Mouse (Mus musculus) forebrain, embryonic 15.5 days (tissue): ENCODE measurements around the gene Nol3. TPM values are rescaled to one million over a fixed set of nuclear protein-coding genes. Genes with fewer than 3 reads are reported as not detected.
A peak's percentile ranks its signal among the peaks of the same experiment; 100 is the strongest.

Experiments used
- ATAC-seq: fragments of 200-750 bp; cut with Nextera tagmentation; replicated peaks from 2 replicates; pipeline ENCODE4 v1.8.0; 2017; ENCODE audit warnings: mild to moderate bottlenecking, moderate TSS enrichment, moderate library complexity
- H3K27ac ChIP-seq: fragments of 300-500 bp; sonication (generic); replicated peaks from 2 replicates; pipeline ENCODE4 v1.5.1; 2015; ENCODE audit warnings: mild to moderate bottlenecking, inconsistent platforms
- H3K27me3 ChIP-seq: fragments of 300-500 bp; sonication (generic); 2 replicates; pipeline ENCODE4 v1.6.1; 2015; ENCODE audit warnings: inconsistent platforms
- H3K36me3 ChIP-seq: fragments of 300-500 bp; sonication (generic); 2 replicates; pipeline ENCODE4 v1.6.1; 2015; ENCODE audit warnings: mild to moderate bottlenecking, inconsistent platforms
- H3K4me1 ChIP-seq: fragments of 300-500 bp; sonication (generic); 2 replicates; pipeline ENCODE4 v1.6.1; 2015; ENCODE audit warnings: inconsistent platforms
- H3K4me2 ChIP-seq: fragments of 300-500 bp; sonication (generic); replicated peaks from 2 replicates; pipeline ENCODE4 v1.6.1; 2015; ENCODE audit warnings: mild to moderate bottlenecking, inconsistent platforms
- H3K4me3 ChIP-seq: fragments of 300-500 bp; sonication (generic); 2 replicates; pipeline ENCODE4 v1.5.1; 2015; ENCODE audit warnings: mild to moderate bottlenecking, inconsistent platforms
- H3K9ac ChIP-seq: fragments of 300-500 bp; sonication (generic); replicated peaks from 2 replicates; pipeline ENCODE4 v1.6.1; 2015; ENCODE audit warnings: mild to moderate bottlenecking, inconsistent platforms
- H3K9me3 ChIP-seq: fragments of 300-500 bp; sonication (generic); 2 replicates; pipeline ENCODE4 v1.6.1; 2016; ENCODE audit warnings: inconsistent platforms
- whole genome bisulfite sequencing: fragments of 180-500 bp; shearing (Covaris S2); methylation state at CpG from one replicate; pipeline ENCODE4 v1.1.7; 2015; ENCODE audit warnings: mixed read lengths; 5-methylcytosine and 5-hydroxymethylcytosine counted together
- microRNA counts: library from miRNA; unstranded; fragments of <30 nt; microRNA quantifications from one replicate; lab custom pipeline; 2016
- microRNA-seq: library from miRNA; unstranded; fragments of <30 nt; microRNA quantifications from one replicate; pipeline ENCODE4, GENCODE M21; 2016
- polyA plus RNA-seq: library from polyadenylated mRNA; unstranded; fragments of >200 nt; fragmentation: Nextera tagmentation; extraction: Ambion mirVana; gene quantifications from 2 replicates; pipeline ENCODE4 v1.2.1, GENCODE M21; 2015

Nol3 gene
- polyA plus RNA-seq, 1 experiment from 2014 or later, result 2.0 TPM

GRCm38 (mm10) chr8:105318662-105319190 lies 42.8 kb downstream of the Nol3 start:
- no peak overlapping the region for H3K27ac ChIP-seq
- ATAC-seq, result no peak
- no peaks in the 10 kb centered on the region for H3K9me3 ChIP-seq
- H3K4me3 ChIP-seq, result no peak overlapping the region
- peaks cover 34% of the 10 kb centered on the region; the same call in 1 of the 2 replicates for H3K36me3 ChIP-seq
- no peaks in the 10 kb centered on the region for H3K4me1 ChIP-seq
- WGBS, result 79% methylated on average over 11 of the region's 11 CpGs
- no peaks in the 10 kb centered on the region for H3K27me3 ChIP-seq
- H3K4me2 ChIP-seq, result no peak overlapping the region
- H3K9ac ChIP-seq, result no peak overlapping the region

GRCm38 (mm10) chr8:105323183-105323582 lies 47.2 kb downstream of the Nol3 start:
- Histone ChIP-seq H3K4me1 (peaks cover 19% of the 10 kb centered on the region), H3K27me3 (no peaks in the 10 kb centered on the region), H3K4me2 (no peak overlapping the region), H3K9ac (no peak overlapping the region), H3K27ac (no peak overlapping the region), H3K4me3 (no peak overlapping the region), H3K36me3 (peaks cover 12% of the 10 kb centered on the region), H3K9me3 (no peaks in the 10 kb centered on the region)
- 94% methylated on average over 4 of the region's 4 CpGs for WGBS
- ATAC-seq, result no peak

- ATAC-seq, result peak; percentile 63; the same call in 1 of the 2 replicates
- H3K4me2 ChIP-seq, result peak overlapping the region; percentile 79
- under 1% methylated on average over 12 of the region's 12 CpGs for WGBS
These were observed 49.7 kb downstream of the Nol3 start for GRCm38 (mm10) chr8:105325641-105326093.

GRCm38 (mm10) chr8:105326141-105326672 lies 50.3 kb downstream of the Nol3 start, which contains the start of the genes Lrrc29 and Tmem208:
TSS of gene Lrrc29 (minus strand) at chr8:105326278.
TSS of gene Tmem208 (plus strand) at chr8:105326354.
- WGBS, result 0% methylated on average over 36 of the region's 36 CpGs
- H3K27me3 ChIP-seq, result no peaks in the 10 kb centered on the region
- peak within 1 kb of the TSS; percentile 62 for H3K4me3 ChIP-seq
- H3K27ac ChIP-seq, result peak within 1 kb of the TSS; percentile 77
- H3K4me2 ChIP-seq, result peak within 1 kb of the TSS; percentile 79
- ATAC-seq, result peak; percentile 94
- H3K4me1 ChIP-seq, result peaks cover 19% of the 10 kb centered on the region
- H3K9ac ChIP-seq, result peak within 1 kb of the TSS; percentile 69
- H3K9me3 ChIP-seq, result no peaks in the 10 kb centered on the region
- H3K36me3 ChIP-seq, result peaks cover 38% of the 10 kb centered on the region

More at GRCm38 (mm10) chr8:105325641-105326093, 49.7 kb downstream of the Nol3 start:
- peak overlapping the region; percentile 62 for H3K4me3 ChIP-seq
- peaks cover 33% of the 10 kb centered on the region for H3K36me3 ChIP-seq
- H3K27ac ChIP-seq, result peak overlapping the region; percentile 41; the same call in 1 of the 2 replicates
- no peaks in the 10 kb centered on the region for H3K27me3 ChIP-seq
- no peaks in the 10 kb centered on the region for H3K9me3 ChIP-seq
- peaks cover 19% of the 10 kb centered on the region for H3K4me1 ChIP-seq
- H3K9ac ChIP-seq, result peak overlapping the region; percentile 69

- 38% methylated on average over 6 of the region's 6 CpGs for WGBS
- Histone ChIP-seq H3K9me3 (no peaks in the 10 kb centered on the region), H3K4me1 (peaks cover 19% of the 10 kb centered on the region), H3K36me3 (peaks cover 40% of the 10 kb centered on the region), H3K27ac (peak overlapping the region; percentile 77; the same call in 1 of the 2 replicates), H3K4me2 (peak overlapping the region; percentile 69), H3K4me3 (peak overlapping the region; percentile 62), H3K27me3 (no peaks in the 10 kb centered on the region), H3K9ac (peak overlapping the region; percentile 55)
- no peak; the same call in 1 of the 2 replicates for ATAC-seq
These were observed 51.0 kb downstream of the Nol3 start for GRCm38 (mm10) chr8:105326968-105327367.

GRCm38 (mm10) chr8:105330325-105330724 lies 54.4 kb downstream of the Nol3 start:
- no peak overlapping the region for H3K27ac ChIP-seq
- no peak overlapping the region for H3K9ac ChIP-seq
- no peaks in the 10 kb centered on the region for H3K27me3 ChIP-seq
- peaks cover 44% of the 10 kb centered on the region for H3K36me3 ChIP-seq
- H3K4me1 ChIP-seq, result peaks cover 13% of the 10 kb centered on the region
- no peaks in the 10 kb centered on the region for H3K9me3 ChIP-seq
- WGBS, result 94% methylated on average over 12 of the region's 12 CpGs
- ATAC-seq, result no peak
- H3K4me2 ChIP-seq, result no peak overlapping the region
- H3K4me3 ChIP-seq, result no peak overlapping the region

- H3K36me3 ChIP-seq, result peaks cover 44% of the 10 kb centered on the region
- no peak overlapping the region for H3K27ac ChIP-seq
- ATAC-seq, result no peak
- no peak overlapping the region for H3K4me3 ChIP-seq
- no peaks in the 10 kb centered on the region for H3K27me3 ChIP-seq
- no peak overlapping the region for H3K4me2 ChIP-seq
- 96% methylated on average over 22 of the region's 22 CpGs for WGBS
- H3K4me1 ChIP-seq, result peaks cover 9% of the 10 kb centered on the region
- no peak overlapping the region for H3K9ac ChIP-seq
- H3K9me3 ChIP-seq, result no peaks in the 10 kb centered on the region
These were observed 55.5 kb downstream of the Nol3 start for GRCm38 (mm10) chr8:105331469-105331868.

MicroRNA genes within 50 kb of the gene (microRNA counts, 519-probe panel; counts per million panel counts)
- microRNA mmu-miR-328 (lab: Ali Mortazavi, UCI), result 2,363 counts per million, percentile 47 among the panel's probes with 10 or more counts

Small RNA genes within 50 kb of the gene (microRNA-seq; reads per million reads assigned to microRNA genes)
- gene Gm27320 (not detected), gene Mir328 (318 reads per million, percentile 68 among the genes with 10 or more reads in this experiment)

Other genes with a start within 250 kb of the Nol3 start
- not detected in 2 replicates for gene Ces3a, start 227.5 kb upstream of the Nol3 start, polyA plus RNA-seq
- not detected in 2 replicates for gene Ces3b, start 192.4 kb upstream of the Nol3 start, polyA plus RNA-seq
- gene Ces4a, start 144.3 kb upstream of the Nol3 start, polyA plus RNA-seq, result 0.10 and 0.15 TPM in 2 replicates
- gene Cbfb, start 105.5 kb upstream of the Nol3 start, polyA plus RNA-seq, result 33.4 and 35.4 TPM in 2 replicates
- gene D230025D16Rik, start 51.0 kb upstream of the Nol3 start, polyA plus RNA-seq, result 32.5 and 33.1 TPM in 2 replicates
- gene B3gnt9, start 21.0 kb upstream of the Nol3 start, polyA plus RNA-seq, result 2.9 and 3.0 TPM in 2 replicates
- 21.1 and 23.7 TPM in 2 replicates for gene Tradd, start 11.5 kb upstream of the Nol3 start, polyA plus RNA-seq
- 0.72 and 0.85 TPM in 2 replicates for gene Fbxl8, start 11.5 kb upstream of the Nol3 start, polyA plus RNA-seq
- 0.15 and 0.34 TPM in 2 replicates for gene Hsf4, start 6.3 kb upstream of the Nol3 start, polyA plus RNA-seq
- gene 4931428F04Rik, start 13.7 kb downstream of the Nol3 start, polyA plus RNA-seq, result 96.2 and 101 TPM in 2 replicates
- 10.1 and 11.9 TPM in 2 replicates for gene Exoc3l, start 20.0 kb downstream of the Nol3 start, polyA plus RNA-seq
- gene E2f4, start 21.5 kb downstream of the Nol3 start, polyA plus RNA-seq, result 44.2 and 48.1 TPM in 2 replicates
- 0.84 and 0.98 TPM in 2 replicates for gene Elmo3, start 29.5 kb downstream of the Nol3 start, polyA plus RNA-seq
- gene Lrrc29, start 50.1 kb downstream of the Nol3 start, polyA plus RNA-seq, result 0.59 and 0.83 TPM in 2 replicates
- 116 and 120 TPM in 2 replicates for gene Tmem208, start 50.2 kb downstream of the Nol3 start, polyA plus RNA-seq
- 0.34 and 0.48 TPM in 2 replicates for gene Fhod1, start 71.8 kb downstream of the Nol3 start, polyA plus RNA-seq
- gene Slc9a5, start 72.7 kb downstream of the Nol3 start, polyA plus RNA-seq, result 6.9 and 7.9 TPM in 2 replicates
- 1.1 and 1.7 TPM in 2 replicates for gene Plekhg4, start 97.1 kb downstream of the Nol3 start, polyA plus RNA-seq
- 0.10 TPM in 1 of 2 replicates, not detected in the other for gene Kctd19, start 137.4 kb downstream of the Nol3 start, polyA plus RNA-seq
- 0.52 and 0.88 TPM in 2 replicates for gene Lrrc36, start 137.4 kb downstream of the Nol3 start, polyA plus RNA-seq
- gene Tppp3, start 195.4 kb downstream of the Nol3 start, polyA plus RNA-seq, result 35.1 and 54.8 TPM in 2 replicates
- gene Zdhhc1, start 220.8 kb downstream of the Nol3 start, polyA plus RNA-seq, result 28.8 and 31.3 TPM in 2 replicates
- 1.4 and 1.7 TPM in 2 replicates for gene Hsd11b2, start 242.6 kb downstream of the Nol3 start, polyA plus RNA-seq